Mouse (Mus musculus) cerebellum, adult 2 months (tissue): ENCODE measurements around the gene Abca8a.

Source experiments
- CTCF ChIP-seq: fragments of 200-500 bp; IDR thresholded peaks from 2 replicates; pipeline ENCODE4 v1.5.1; 2011; ENCODE audit warnings: low read depth, mild to moderate bottlenecking, control low read depth, low read length, moderate library complexity, borderline replicate concordance; ENCODE audit not compliant: insufficient read depth
- POLR2A ChIP-seq: fragments of 200-500 bp; IDR thresholded peaks from 2 replicates; pipeline ENCODE4 v1.6.1; 2011; ENCODE audit warnings: low read length, control low read depth, borderline replicate concordance; ENCODE audit not compliant: insufficient read depth

GRCm38 (mm10) chr11:109991270-109991669 lies 104.5 kb downstream of the Abca8a start:
- TF ChIP-seq POLR2A: no peak
- TF ChIP-seq CTCF: no peak
